9 mouse cellular contexts compared by ENCODE assay signal in the genomic region with DNA sequence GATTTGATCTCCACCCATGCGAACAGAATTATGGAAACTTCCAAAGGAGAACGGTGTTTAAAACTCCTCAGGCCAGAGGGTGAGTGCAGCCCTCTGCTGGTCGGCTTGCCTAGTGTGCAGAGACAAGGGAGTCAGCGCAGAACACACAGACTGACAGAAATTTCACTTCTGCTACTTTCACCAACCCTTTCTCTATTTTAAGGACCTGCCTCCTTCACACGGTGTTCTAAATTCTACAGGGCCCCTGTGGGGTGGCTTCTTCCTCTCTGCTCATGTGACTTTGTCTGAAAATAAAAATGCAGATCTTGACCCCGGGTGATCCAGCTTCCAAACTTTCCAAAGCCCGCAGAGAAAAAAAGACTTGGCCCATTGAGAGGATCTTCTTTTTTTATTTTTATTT. TPM values are rescaled to one million over a fixed set of nuclear protein-coding genes. Genes with fewer than 3 reads are reported as not detected.
A peak's percentile ranks its signal among the peaks of the same experiment; 100 is the strongest.
DNase-seq lines count a peak whose midpoint lies in the region; ATAC-seq and TF ChIP-seq lines count a peak whose summit lies in the region.
"Had no signal": no experiment of that assay in that cellular context is flagged by ENCODE, and none has a peak within 500 bp of the region (broad histone marks: within the 10 kb centered on the region; RNA-seq: fewer than 3 reads in every experiment).

No protein-coding gene starts in this region.

- peak overlapping the region; percentile 28; the same call in 1 of the 2 replicates for H3K27ac ChIP-seq in gastrocnemius, adult 2 months
- 0 out of 2 replicates have a peak overlapping the region, but pooled peaks have one; percentile 18 for H3K27ac ChIP-seq in heart, postnatal 0 days (ENCODE audit: low read depth)
- H3K27ac ChIP-seq in limb, embryonic 10.5 days, result no peak overlapping the region
- H3K27ac ChIP-seq in cerebellum, adult 2 months (ENCODE audit: insufficient read depth, low read length), result no peak overlapping the region

- 47% methylated on average over 7 of the region's 7 CpGs for WGBS in heart, postnatal 0 days
- 54% methylated on average over 7 of the region's 7 CpGs for WGBS in limb, embryonic 10.5 days
- 48% methylated on average over 7 of the region's 7 CpGs for WGBS in cerebellum, adult 2 months

- intact Hi-C loops in gastrocnemius, adult 2 months (cut with DNase I), result no loop called here

- peaks cover 21% of the 10 kb centered on the region for H3K4me1 ChIP-seq in heart, postnatal 0 days (ENCODE audit: control insufficient read depth, insufficient read depth)
- peaks cover 16% of the 10 kb centered on the region for H3K4me1 ChIP-seq in limb, embryonic 10.5 days
- H3K4me1 ChIP-seq in cerebellum, adult 2 months (ENCODE audit: control insufficient read depth, insufficient read depth, low read length), result peaks cover 4% of the 10 kb centered on the region; the same call in 1 of the 2 replicates

- no peaks in the 10 kb centered on the region for H3K27me3 ChIP-seq in heart, postnatal 0 days (ENCODE audit: control insufficient read depth, insufficient read depth, low read length)
- H3K27me3 ChIP-seq in limb, embryonic 10.5 days (ENCODE audit: low read depth, poor library complexity, severe bottlenecking), result no peaks in the 10 kb centered on the region
- no peaks in the 10 kb centered on the region for H3K27me3 ChIP-seq in cerebellum, adult 2 months (ENCODE audit: control insufficient read depth, insufficient read depth, low read length)
- H3K27me3 ChIP-seq: megakaryocyte, embryonic 14.5 days had no signal

- H3K4me2 ChIP-seq in heart, postnatal 0 days (ENCODE audit: low read depth, low read length), result no peak overlapping the region

- H3K36me3 ChIP-seq in heart, postnatal 0 days (replicated peaks; ENCODE audit: control insufficient read depth, insufficient read depth, low read length), result no peaks in the 10 kb centered on the region
- peaks cover 9% of the 10 kb centered on the region; the same call in 1 of the 2 replicates for H3K36me3 ChIP-seq in limb, embryonic 10.5 days

- peak; percentile 40 for DNase-seq in gastrocnemius, adult 2 months
- DNase-seq in gastrocnemius, postnatal 4 days (ENCODE audit: low spot score in 2 of 2), result no peak
- peak; percentile 35 for DNase-seq in CD4-positive helper T cell, adult 2 months (ENCODE audit: low read depth, low spot score)
- no peak for DNase-seq in heart, postnatal 0 days (ENCODE audit: low spot score)
- DNase-seq in thymus, postnatal 25 days, result peak; percentile 52
- no peak for DNase-seq in limb, embryonic 10.5 days (ENCODE audit: low spot score)
- DNase-seq in cerebellum, adult 2 months, result no peak

- H3K4me3 ChIP-seq in gastrocnemius, adult 2 months, result no peak overlapping the region
- no peak overlapping the region for H3K4me3 ChIP-seq in heart, postnatal 0 days (ENCODE audit: low read depth, low read length)
- H3K4me3 ChIP-seq in limb, embryonic 10.5 days, result no peak overlapping the region
- H3K4me3 ChIP-seq in cerebellum, adult 2 months (replicated peaks; ENCODE audit: insufficient read depth, low read depth, low read length), result no peak overlapping the region
- H3K4me3 ChIP-seq: megakaryocyte, embryonic 14.5 days had no signal

- peak; percentile 26 for TF ChIP-seq CTCF in gastrocnemius, adult 2 months (IDR thresholded peaks at IDR 0.05)
- peak; percentile 23 for TF ChIP-seq CTCF in heart, postnatal 0 days (IDR thresholded peaks at IDR 0.05; ENCODE audit: low read depth)
- TF ChIP-seq CTCF in cerebellum, adult 2 months (IDR thresholded peaks at IDR 0.05; ENCODE audit: borderline replicate concordance, insufficient read depth, low read depth, low read length), result no peak

- TF ChIP-seq EP300 in heart, postnatal 0 days (IDR thresholded peaks at IDR 0.05; ENCODE audit: low read depth), result no peak

- no peaks in the 10 kb centered on the region for H3K9me3 ChIP-seq in heart, postnatal 0 days (replicated peaks; ENCODE audit: control insufficient read depth, low read length)
- no peaks in the 10 kb centered on the region for H3K9me3 ChIP-seq in limb, embryonic 10.5 days (replicated peaks)
- H3K9me3 ChIP-seq: megakaryocyte, embryonic 14.5 days had no signal

- ATAC-seq in heart, postnatal 0 days (ENCODE audit: insufficient read depth, low read depth), result no peak
- peak; percentile 71 for ATAC-seq in megakaryocyte, adult 5-6 weeks (ENCODE audit: poor library complexity, severe bottlenecking)

- H3K9ac ChIP-seq in heart, postnatal 0 days (replicated peaks; ENCODE audit: low read depth, low read length), result no peak overlapping the region

- no peak for TF ChIP-seq POLR2A in cerebellum, adult 2 months (IDR thresholded peaks at IDR 0.05; ENCODE audit: borderline replicate concordance, insufficient read depth, low read length)

RNA-seq across cellular contexts. Expression of a gene that starts 1.7 kb away (rescaled TPM):
- 10 to 100 TPM; 26.1 to 29.5 TPM for total RNA-seq in gastrocnemius, adult 2 months (2021)
- 10 to 100 TPM; 86.7 to 95.6 TPM for total RNA-seq in gastrocnemius, postnatal 4 days (2021)
- total RNA-seq in heart, postnatal 0 days (2014; rRNA removed; ENCODE audit: low replicate concordance), result 28.3 and 45.8 TPM in 2 replicates
- polyA plus RNA-seq in heart, postnatal 0 days (2015; fragmentation: Nextera tagmentation; extraction: Ambion mirVana), result 11.9 and 12.7 TPM in 2 replicates
- total RNA-seq in megakaryocyte, adult 5-6 weeks (2015), result 90.5 and 96.5 TPM in 2 replicates
- total RNA-seq in megakaryocyte, adult 5-6 weeks (2017), result 78.1 and 115 TPM in 2 replicates
- polyA plus RNA-seq in limb, embryonic 10.5 days (2016; fragmentation: Nextera tagmentation; extraction: Ambion mirVana), result 37.0 and 40.9 TPM in 2 replicates
- 57.5 and 63.0 TPM in 2 replicates for polyA plus RNA-seq in cerebellum, adult 2 months (2012; rRNA removed)

Comparison
In these comparisons a context has a peak if more than half of its experiments do, and no peak if none do; other contexts are left out.
1. DNase-seq: peak in gastrocnemius, adult 2 months (single experiment), CD4-positive helper T cell, adult 2 months (single experiment) and thymus, postnatal 25 days (single experiment); none in gastrocnemius, postnatal 4 days (0 of 2), heart, postnatal 0 days (single experiment), limb, embryonic 10.5 days (single experiment) and cerebellum, adult 2 months (0 of 2).
2. H3K27ac ChIP-seq: peak in gastrocnemius, adult 2 months (single experiment) and heart, postnatal 0 days (single experiment); none in limb, embryonic 10.5 days (single experiment) and cerebellum, adult 2 months (single experiment).